Mouse (Mus musculus): ENCODE measurements at regions not wholly inside any gene's neighbourhood (a gene's known extent, or its start where the extent isn't known, plus 50 kb on each side); places are given as distances from the start of the nearest gene placed in this dataset.

DNA sequence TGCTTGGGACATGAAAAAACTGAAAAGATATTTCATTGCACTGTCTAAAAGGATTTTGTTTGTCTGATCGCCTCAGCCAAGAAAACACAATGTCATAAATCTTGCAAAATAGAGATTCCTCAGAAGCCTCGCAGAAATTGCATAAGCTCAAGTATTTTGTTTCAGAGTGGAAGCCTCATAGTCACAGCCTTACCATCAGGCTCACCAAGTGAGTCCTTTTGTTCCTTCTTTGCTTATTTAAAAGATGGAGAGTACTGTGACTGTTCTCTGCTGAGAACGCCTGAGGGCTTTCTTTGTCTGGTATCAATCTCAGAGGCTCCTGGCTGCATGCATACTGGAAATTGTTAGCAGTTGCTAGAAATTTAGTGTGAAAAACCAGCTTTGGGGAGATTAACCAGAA, 367.0 kb upstream of the Cited2 start:
- Histone ChIP-seq H3K9ac (no peak overlapping the region), H3K4me3 (no peak overlapping the region), H3K27ac (no peak overlapping the region), H3K36me3 (no peaks in the 10 kb centered on the region), H3K27me3 (no peaks in the 10 kb centered on the region), H3K4me2 (replicated peaks) (no peak overlapping the region), H3K9me3 (no peaks in the 10 kb centered on the region), H3K4me1 (peaks cover 9% of the 10 kb centered on the region; the same call in 1 of the 2 replicates)
- WGBS, result 13% methylated on average over 3 of the region's 3 CpGs
- no peak for ATAC-seq (ENCODE audit: insufficient number of reproducible peaks, insufficient read depth, low FRiP score, low TSS enrichment)

DNA sequence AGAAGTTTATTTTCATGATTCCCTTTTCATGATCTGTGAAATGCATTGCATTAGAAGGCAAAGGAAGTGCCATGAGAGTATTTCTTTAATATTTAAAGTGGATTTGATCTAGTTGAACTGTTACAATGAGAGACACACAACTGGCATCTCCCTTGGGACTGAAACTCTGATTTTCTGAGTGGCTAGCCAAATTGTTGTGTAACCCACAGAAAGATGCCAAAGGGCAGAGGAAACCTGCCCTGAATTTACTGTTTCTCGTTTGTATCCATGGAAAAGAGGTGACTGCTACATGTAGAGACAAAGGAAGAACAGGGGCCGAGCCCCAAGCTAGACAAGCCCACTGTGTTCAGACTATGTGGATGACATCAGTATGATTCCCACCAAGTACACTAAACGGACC, 360.4 kb upstream of the Cited2 start:
- ATAC-seq (ENCODE audit: insufficient number of reproducible peaks, insufficient read depth, low FRiP score, low TSS enrichment), result no peak
- no peaks in the 10 kb centered on the region for H3K9me3 ChIP-seq
- no peak overlapping the region for H3K27ac ChIP-seq

DNA sequence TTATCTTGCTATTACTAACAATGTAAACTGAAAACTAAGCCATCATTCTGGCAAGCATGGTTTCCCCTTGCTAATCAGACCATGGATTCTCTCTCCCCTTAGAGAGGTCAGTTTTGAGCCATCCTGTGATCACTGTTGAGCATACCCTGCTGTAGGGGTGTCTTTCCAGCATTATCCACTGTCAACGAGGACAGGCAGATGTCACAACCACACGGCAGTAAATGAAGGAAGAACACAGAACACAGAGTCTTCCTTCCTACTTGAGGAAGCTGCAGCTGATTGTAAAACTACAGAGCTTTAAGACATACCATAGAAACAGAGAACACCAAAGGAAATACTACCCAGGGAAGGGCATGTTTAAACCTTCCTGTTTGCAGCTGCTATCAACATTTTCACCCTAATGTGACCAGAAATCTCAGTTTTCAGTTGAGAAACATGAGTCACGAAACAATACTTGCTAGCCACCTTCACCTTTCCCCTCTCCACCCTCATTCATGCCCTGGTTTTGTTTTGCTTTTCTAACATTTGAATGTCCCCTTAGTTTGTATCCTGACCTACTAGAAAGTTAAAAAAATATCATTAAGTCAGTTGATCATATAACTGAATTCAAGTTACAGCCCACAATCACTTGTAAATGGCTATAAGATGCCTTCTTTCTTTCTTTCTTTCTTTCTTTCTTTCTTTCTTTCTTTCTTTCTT, 356.8 kb upstream of the Cited2 start:
- no peak for ATAC-seq (ENCODE audit: insufficient number of reproducible peaks, insufficient read depth, low FRiP score, low TSS enrichment)
- Histone ChIP-seq H3K9ac (no peak overlapping the region), H3K9me3 (no peaks in the 10 kb centered on the region), H3K27me3 (no peaks in the 10 kb centered on the region), H3K27ac (no peak overlapping the region), H3K4me1 (no peaks in the 10 kb centered on the region), H3K4me3 (no peak overlapping the region), H3K36me3 (no peaks in the 10 kb centered on the region), H3K4me2 (replicated peaks) (no peak overlapping the region)
- 49% methylated on average over 3 of the region's 3 CpGs for WGBS

More for the DNA sequence above, 360.4 kb upstream of the Cited2 start:
- Histone ChIP-seq H3K4me1 (no peaks in the 10 kb centered on the region), H3K4me2 (replicated peaks) (no peak overlapping the region), H3K4me3 (no peak overlapping the region), H3K9ac (no peak overlapping the region), H3K27me3 (no peaks in the 10 kb centered on the region), H3K36me3 (no peaks in the 10 kb centered on the region)
- WGBS, result 61% methylated on average over 3 of the region's 3 CpGs

DNA sequence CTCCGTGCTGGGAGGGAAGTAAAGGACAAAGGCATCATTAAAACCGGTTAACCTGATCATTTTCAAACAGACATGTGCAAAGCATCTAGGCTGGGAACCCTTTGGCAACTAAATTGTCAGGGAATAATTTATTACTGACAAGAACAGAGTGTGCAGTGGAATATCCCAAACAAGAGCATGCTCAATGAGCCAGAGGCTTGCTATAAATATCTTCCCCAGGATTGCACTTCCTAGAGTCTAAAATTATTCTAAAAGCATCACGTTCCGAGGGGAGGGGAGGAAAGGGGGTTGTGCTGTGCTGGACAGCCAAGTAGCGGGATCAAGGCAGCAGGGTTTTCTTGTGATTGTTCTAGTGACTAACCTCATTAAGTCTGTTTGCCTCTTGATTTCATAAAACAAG, 356.0 kb upstream of the Cited2 start:
- Histone ChIP-seq H3K9ac (no peak overlapping the region), H3K4me2 (replicated peaks) (no peak overlapping the region), H3K27me3 (no peaks in the 10 kb centered on the region), H3K36me3 (no peaks in the 10 kb centered on the region), H3K27ac (no peak overlapping the region), H3K4me1 (no peaks in the 10 kb centered on the region), H3K9me3 (no peaks in the 10 kb centered on the region), H3K4me3 (no peak overlapping the region)
- no peak for ATAC-seq (ENCODE audit: insufficient number of reproducible peaks, insufficient read depth, low FRiP score, low TSS enrichment)
- 21% methylated on average over 5 of the region's 5 CpGs for WGBS

DNA sequence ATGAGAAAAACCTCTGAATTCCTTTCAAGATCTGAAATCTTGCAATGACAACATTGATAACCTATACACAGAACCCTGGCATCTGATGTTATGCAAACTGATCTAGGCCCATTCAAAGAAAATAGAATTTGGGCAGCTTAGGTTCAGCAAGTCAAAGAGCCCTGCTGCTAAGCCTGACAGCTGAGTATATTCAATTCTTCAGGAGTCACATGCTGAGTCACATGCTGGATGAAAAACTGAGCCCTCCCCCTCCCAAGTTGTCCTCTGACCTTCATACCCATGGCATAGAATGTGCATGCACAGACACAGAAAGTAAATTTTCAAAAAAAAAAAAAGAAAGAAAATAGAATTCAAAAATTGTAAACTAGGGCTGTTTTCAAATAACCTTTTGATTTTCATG, 355.6 kb upstream of the Cited2 start:
- Histone ChIP-seq H3K36me3 (no peaks in the 10 kb centered on the region), H3K9me3 (no peaks in the 10 kb centered on the region), H3K4me1 (no peaks in the 10 kb centered on the region), H3K4me2 (replicated peaks) (no peak overlapping the region), H3K4me3 (no peak overlapping the region), H3K27me3 (no peaks in the 10 kb centered on the region), H3K9ac (no peak overlapping the region), H3K27ac (no peak overlapping the region)
- no peak for ATAC-seq (ENCODE audit: insufficient number of reproducible peaks, insufficient read depth, low FRiP score, low TSS enrichment)

DNA sequence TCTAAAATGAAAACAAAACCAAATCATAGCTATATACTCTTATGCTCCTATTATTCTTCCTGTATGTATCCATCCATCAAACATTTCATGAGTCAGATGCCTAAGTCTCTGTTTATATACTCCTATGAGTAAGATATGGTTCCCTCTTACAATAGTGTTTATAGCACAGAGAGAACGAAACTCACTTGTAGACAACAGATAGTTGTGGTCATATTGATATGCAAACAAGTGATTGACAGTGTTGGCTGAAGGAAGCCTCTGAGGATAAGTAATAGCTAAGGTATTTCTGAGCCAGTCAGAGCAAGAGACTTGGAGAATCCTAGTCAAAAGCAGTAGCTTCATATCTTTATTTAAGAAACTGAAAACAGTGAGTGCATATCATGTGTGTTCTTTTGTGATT, 354.4 kb upstream of the Cited2 start:
- no peak overlapping the region for H3K4me3 ChIP-seq
- no peaks in the 10 kb centered on the region for H3K36me3 ChIP-seq
- H3K4me2 ChIP-seq (replicated peaks), result no peak overlapping the region
- H3K27ac ChIP-seq, result no peak overlapping the region
- no peak for ATAC-seq (ENCODE audit: insufficient number of reproducible peaks, insufficient read depth, low FRiP score, low TSS enrichment)
- 92% methylated on average over 1 of the region's 1 CpGs for WGBS
- H3K4me1 ChIP-seq, result no peaks in the 10 kb centered on the region
- H3K9ac ChIP-seq, result no peak overlapping the region
- H3K9me3 ChIP-seq, result no peaks in the 10 kb centered on the region
- no peaks in the 10 kb centered on the region for H3K27me3 ChIP-seq

DNA sequence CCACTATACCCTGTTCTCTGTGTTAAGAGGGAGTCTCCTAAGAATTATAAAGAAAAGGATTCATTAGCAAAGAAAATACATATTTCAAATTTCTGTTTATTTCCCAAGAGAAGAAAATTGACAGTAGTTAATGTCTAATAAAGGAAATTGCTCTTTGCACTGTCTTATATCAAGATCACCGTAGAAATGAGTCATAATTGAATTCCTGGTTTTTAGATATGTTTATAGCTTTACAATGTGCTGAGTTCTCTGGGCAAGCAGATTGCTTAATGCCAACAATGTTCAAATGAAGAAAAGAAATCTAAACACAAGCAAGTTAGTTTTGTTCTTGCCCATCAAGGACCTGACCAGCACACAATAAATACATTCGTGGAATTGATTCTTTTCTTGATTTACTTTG, 350.1 kb upstream of the Cited2 start:
- WGBS, result 77% methylated on average over 2 of the region's 2 CpGs
- ATAC-seq (ENCODE audit: insufficient number of reproducible peaks, insufficient read depth, low FRiP score, low TSS enrichment), result no peak

DNA sequence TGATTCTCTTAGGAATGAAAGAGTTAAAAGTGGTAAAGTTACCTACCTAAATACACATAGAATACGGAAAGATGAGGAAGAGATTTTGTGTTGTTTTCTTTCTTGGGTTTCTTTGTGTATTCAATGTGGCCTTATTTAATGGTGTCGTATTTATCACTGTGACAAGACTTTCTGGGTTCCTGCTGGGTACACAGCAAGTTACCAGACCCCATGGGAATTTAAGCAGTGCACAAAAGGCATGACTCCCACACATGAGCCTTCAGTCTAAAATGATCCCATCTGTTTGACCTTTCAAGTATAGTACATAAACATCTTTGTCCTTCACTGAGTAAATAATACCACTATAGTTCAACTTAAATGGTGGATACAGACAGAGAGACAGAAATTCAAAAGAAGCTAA, 349.0 kb upstream of the Cited2 start:
- no peak for ATAC-seq (ENCODE audit: insufficient number of reproducible peaks, insufficient read depth, low FRiP score, low TSS enrichment)
- no peak overlapping the region for H3K9ac ChIP-seq
- H3K27me3 ChIP-seq, result no peaks in the 10 kb centered on the region
- no peaks in the 10 kb centered on the region for H3K4me1 ChIP-seq
- H3K27ac ChIP-seq, result no peak overlapping the region
- no peak overlapping the region for H3K4me2 ChIP-seq (replicated peaks)
- WGBS, result 19% methylated on average over 2 of the region's 2 CpGs
- H3K9me3 ChIP-seq, result no peaks in the 10 kb centered on the region
- H3K36me3 ChIP-seq, result no peaks in the 10 kb centered on the region
- H3K4me3 ChIP-seq, result no peak overlapping the region

More for the DNA sequence above, 350.1 kb upstream of the Cited2 start:
- Histone ChIP-seq H3K4me3 (no peak overlapping the region), H3K36me3 (no peaks in the 10 kb centered on the region), H3K27ac (no peak overlapping the region), H3K4me2 (replicated peaks) (no peak overlapping the region), H3K27me3 (no peaks in the 10 kb centered on the region), H3K9ac (no peak overlapping the region), H3K4me1 (no peaks in the 10 kb centered on the region), H3K9me3 (no peaks in the 10 kb centered on the region)

DNA sequence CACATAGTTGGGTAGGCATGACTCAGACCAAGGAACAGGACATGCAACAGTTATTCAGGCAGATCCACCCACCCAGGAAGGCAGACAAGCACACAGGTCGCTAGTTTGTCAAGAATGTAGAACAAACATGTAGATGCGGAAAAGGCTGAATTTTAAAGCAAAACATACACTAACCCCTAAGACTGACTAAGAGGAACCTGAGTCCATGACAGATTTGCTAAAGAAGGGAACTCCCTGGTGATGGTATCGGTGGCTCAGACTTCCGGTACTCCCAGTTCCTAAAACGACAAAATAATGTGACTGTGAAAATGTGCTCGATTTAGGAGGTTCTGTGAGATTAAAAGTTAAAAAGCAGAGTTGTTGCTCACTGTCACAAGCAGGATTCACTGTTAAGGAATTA, 340.0 kb upstream of the Cited2 start:
- Histone ChIP-seq H3K9ac (no peak overlapping the region), H3K9me3 (no peaks in the 10 kb centered on the region), H3K4me1 (no peaks in the 10 kb centered on the region), H3K27me3 (no peaks in the 10 kb centered on the region), H3K36me3 (no peaks in the 10 kb centered on the region), H3K27ac (no peak overlapping the region), H3K4me3 (no peak overlapping the region), H3K4me2 (replicated peaks) (no peak overlapping the region)
- 84% methylated on average over 6 of the region's 6 CpGs for WGBS
- ATAC-seq (ENCODE audit: insufficient number of reproducible peaks, insufficient read depth, low FRiP score, low TSS enrichment), result no peak

DNA sequence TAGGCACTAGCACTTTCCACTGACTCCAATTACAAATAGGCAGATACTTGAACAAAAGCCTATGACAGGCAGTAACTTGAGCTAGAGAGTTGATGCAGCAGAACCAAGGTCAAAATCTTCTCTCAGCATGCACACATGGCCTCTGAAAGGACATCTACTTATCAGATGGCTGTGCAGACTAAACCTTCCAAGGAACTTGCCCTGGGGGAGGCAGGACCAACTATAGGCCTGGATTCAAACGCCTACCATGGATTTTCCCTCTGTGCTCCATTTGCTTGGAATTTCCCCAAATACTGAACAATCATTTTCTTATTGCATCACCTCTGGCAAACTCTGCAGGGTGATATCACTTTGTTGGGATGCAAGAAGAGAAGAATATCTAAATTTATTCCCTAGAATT, 337.8 kb upstream of the Cited2 start:
- WGBS, result 8% methylated on average over 1 of the region's 1 CpGs
- no peak overlapping the region for H3K9ac ChIP-seq
- no peaks in the 10 kb centered on the region for H3K27me3 ChIP-seq
- no peak overlapping the region for H3K27ac ChIP-seq
- no peaks in the 10 kb centered on the region for H3K9me3 ChIP-seq
- ATAC-seq (ENCODE audit: insufficient number of reproducible peaks, insufficient read depth, low FRiP score, low TSS enrichment), result no peak
- H3K4me1 ChIP-seq, result no peaks in the 10 kb centered on the region
- H3K36me3 ChIP-seq, result no peaks in the 10 kb centered on the region
- no peak overlapping the region for H3K4me3 ChIP-seq
- H3K4me2 ChIP-seq (replicated peaks), result no peak overlapping the region

DNA sequence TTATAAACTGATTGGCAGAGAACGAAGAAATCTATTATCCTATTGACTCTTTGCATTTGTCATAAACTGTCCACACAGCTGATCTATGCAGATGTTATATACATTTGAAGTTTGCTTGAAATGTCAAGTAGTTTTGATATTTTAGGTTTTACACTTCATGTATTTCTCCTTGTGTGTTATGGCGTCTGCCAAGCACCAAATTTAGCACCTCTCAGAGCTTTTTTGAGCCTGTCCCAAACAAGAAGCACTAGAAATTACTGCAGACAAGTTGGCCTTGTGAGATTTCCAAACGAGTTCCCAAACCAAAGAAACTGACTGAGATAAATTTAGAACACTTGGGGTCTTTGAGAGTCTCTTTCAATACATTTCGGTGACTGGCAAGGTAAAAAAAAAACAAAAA, 335.7 kb upstream of the Cited2 start:
- Histone ChIP-seq H3K9ac (no peak overlapping the region), H3K27me3 (no peaks in the 10 kb centered on the region), H3K4me3 (no peak overlapping the region), H3K27ac (no peak overlapping the region), H3K9me3 (peaks cover 9% of the 10 kb centered on the region; the same call in 1 of the 2 replicates), H3K36me3 (no peaks in the 10 kb centered on the region), H3K4me1 (no peaks in the 10 kb centered on the region), H3K4me2 (replicated peaks) (no peak overlapping the region)
- ATAC-seq (ENCODE audit: insufficient number of reproducible peaks, insufficient read depth, low FRiP score, low TSS enrichment), result no peak
- 75% methylated on average over 4 of the region's 4 CpGs for WGBS

DNA sequence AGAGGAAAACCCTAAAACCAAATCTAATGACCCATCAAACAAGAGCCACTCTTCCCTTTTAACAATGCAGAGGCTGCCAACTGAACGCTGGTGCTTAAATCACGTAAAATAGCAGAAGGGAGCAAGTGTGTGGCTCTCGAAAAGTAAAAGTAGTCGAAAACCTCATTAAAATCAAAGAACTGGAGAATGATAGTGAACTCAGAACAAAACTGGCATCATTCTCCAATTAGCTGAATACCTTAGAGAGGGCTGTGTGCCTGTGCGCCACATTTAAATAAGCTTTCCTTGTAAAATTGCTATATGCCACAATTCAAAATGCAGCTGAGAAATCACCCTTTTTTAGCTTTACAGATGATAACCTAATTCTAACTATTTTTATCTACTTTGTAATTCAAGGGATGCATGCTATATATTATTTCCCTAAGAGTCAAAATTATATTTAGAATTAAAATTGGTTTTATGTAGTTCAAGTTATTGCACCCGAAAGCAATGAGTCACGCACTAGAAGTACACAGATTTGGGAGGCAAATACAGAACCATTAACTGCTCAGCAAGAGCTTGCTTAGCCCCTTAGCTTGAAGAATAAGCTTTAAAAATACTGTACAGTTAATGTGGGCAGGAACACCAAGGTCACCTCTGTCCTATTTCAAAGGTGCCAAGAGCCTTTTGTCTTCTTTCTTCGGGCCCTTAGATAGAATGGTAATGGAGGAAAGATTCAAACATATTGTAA, 327.4 kb upstream of the Cited2 start:
- Histone ChIP-seq H3K4me2 (replicated peaks) (no peak overlapping the region), H3K9ac (no peak overlapping the region), H3K4me1 (no peaks in the 10 kb centered on the region), H3K9me3 (peaks cover 9% of the 10 kb centered on the region; the same call in 1 of the 2 replicates), H3K36me3 (no peaks in the 10 kb centered on the region), H3K27ac (no peak overlapping the region), H3K27me3 (no peaks in the 10 kb centered on the region), H3K4me3 (no peak overlapping the region)
- 88% methylated on average over 8 of the region's 8 CpGs for WGBS
- ATAC-seq (ENCODE audit: insufficient number of reproducible peaks, insufficient read depth, low FRiP score, low TSS enrichment), result no peak
